In genomic region chr4:133026826-133027375, GRCm38 (mm10) we compare ENCODE assay signal across 12 mouse cellular contexts. TPM values are rescaled to one million over a fixed set of nuclear protein-coding genes. Genes with fewer than 3 reads are reported as not detected.
DNase-seq lines count a peak whose midpoint lies in the region; ATAC-seq and TF ChIP-seq lines count a peak whose summit lies in the region.
"Had no signal": no experiment of that assay in that cellular context is flagged by ENCODE, and none has a peak within 500 bp of the region (broad histone marks: within the 10 kb centered on the region; RNA-seq: fewer than 3 reads in every experiment).

No protein-coding gene starts in this region.

- 0 out of 2 replicates have a peak overlapping the region, but pooled peaks have one; percentile 3 for H3K27ac ChIP-seq in forebrain, embryonic 13.5 days
- no peak overlapping the region for H3K27ac ChIP-seq in forebrain, embryonic 16.5 days (ENCODE audit: low read length)
- 0 out of 2 replicates have a peak overlapping the region, but pooled peaks have one; percentile 2 for H3K27ac ChIP-seq in layer of hippocampus, adult 2 months
- peak overlapping the region; percentile 90 for H3K27ac ChIP-seq in embryonic facial prominence, embryonic 13.5 days
- H3K27ac ChIP-seq in midbrain, postnatal 0 days (ENCODE audit: low read depth, low read length) = peak overlapping the region; percentile 32; the same call in 1 of the 2 replicates

- no peaks in the 10 kb centered on the region for H3K9me3 ChIP-seq in forebrain, embryonic 13.5 days (replicated peaks)
- no peaks in the 10 kb centered on the region for H3K9me3 ChIP-seq in forebrain, embryonic 16.5 days (ENCODE audit: control insufficient read depth, low read length)
- no peaks in the 10 kb centered on the region for H3K9me3 ChIP-seq in embryonic facial prominence, embryonic 13.5 days
- H3K9me3 ChIP-seq in midbrain, postnatal 0 days (ENCODE audit: low read length) = no peaks in the 10 kb centered on the region

- peaks cover 63% of the 10 kb centered on the region for H3K4me1 ChIP-seq in forebrain, embryonic 13.5 days
- peaks cover 51% of the 10 kb centered on the region for H3K4me1 ChIP-seq in forebrain, embryonic 16.5 days (replicated peaks; ENCODE audit: control insufficient read depth, insufficient read depth, low read length)
- H3K4me1 ChIP-seq in embryonic facial prominence, embryonic 13.5 days = peaks cover 81% of the 10 kb centered on the region
- peaks cover 26% of the 10 kb centered on the region; the same call in 1 of the 2 replicates for H3K4me1 ChIP-seq in midbrain, postnatal 0 days (ENCODE audit: insufficient read depth, low read length)

- no peak for DNase-seq in layer of hippocampus, adult 2 months (ENCODE audit: low spot score in 2 of 2)
- no peak for DNase-seq in layer of hippocampus, adult 8-10 months (ENCODE audit: low spot score in 2 of 2)
- DNase-seq in midbrain, postnatal 0 days (ENCODE audit: low spot score) = no peak
- no peak for DNase-seq in cerebellum, adult 8-10 months
- DNase-seq: kidney, adult 11 months; right cerebral cortex, postnatal 4 days had no signal

- peak; percentile 65 for TF ChIP-seq CTCF in layer of hippocampus, adult 2 months (conservative IDR thresholded peaks at IDR 0.05)
- TF ChIP-seq CTCF in midbrain, postnatal 0 days (IDR thresholded peaks at IDR 0.05) = peak; percentile 67

- WGBS in forebrain, embryonic 13.5 days = 6% methylated on average over 2 of the region's 2 CpGs
- 9% methylated on average over 2 of the region's 2 CpGs for WGBS in forebrain, embryonic 16.5 days
- WGBS in embryonic facial prominence, embryonic 13.5 days = 24% methylated on average over 2 of the region's 2 CpGs
- 14% methylated on average over 2 of the region's 2 CpGs for WGBS in midbrain, postnatal 0 days

- H3K4me3 ChIP-seq in forebrain, embryonic 13.5 days = no peak overlapping the region
- no peak overlapping the region for H3K4me3 ChIP-seq in forebrain, embryonic 16.5 days (replicated peaks; ENCODE audit: low read length)
- H3K4me3 ChIP-seq in layer of hippocampus, adult 2 months = no peak overlapping the region
- H3K4me3 ChIP-seq in embryonic facial prominence, embryonic 13.5 days = no peak overlapping the region
- no peak overlapping the region for H3K4me3 ChIP-seq in midbrain, postnatal 0 days (ENCODE audit: low read depth, low read length)
- H3K4me3 ChIP-seq: erythroblast, embryonic 14.5 days had no signal

- H3K4me2 ChIP-seq in forebrain, embryonic 13.5 days = no peak overlapping the region
- H3K4me2 ChIP-seq in forebrain, embryonic 16.5 days (ENCODE audit: low read length) = no peak overlapping the region
- H3K4me2 ChIP-seq in embryonic facial prominence, embryonic 13.5 days = 0 out of 2 replicates have a peak overlapping the region, but pooled peaks have one; percentile 48
- H3K4me2 ChIP-seq in midbrain, postnatal 0 days (ENCODE audit: low read depth, low read length, poor library complexity, severe bottlenecking) = no peak overlapping the region

- no peak for ATAC-seq in forebrain, embryonic 13.5 days
- no peak for ATAC-seq in forebrain, embryonic 16.5 days
- ATAC-seq in embryonic facial prominence, embryonic 13.5 days (ENCODE audit: insufficient number of reproducible peaks, insufficient read depth, low FRiP score, low TSS enrichment, low read depth) = no peak
- no peak for ATAC-seq in midbrain, postnatal 0 days (ENCODE audit: low FRiP score)
- no peak for ATAC-seq in frontal cortex, adult (ENCODE audit: low TSS enrichment)

- H3K36me3 ChIP-seq in forebrain, embryonic 13.5 days (ENCODE audit: poor library complexity, severe bottlenecking) = peaks cover 4% of the 10 kb centered on the region; the same call in 1 of the 2 replicates
- H3K36me3 ChIP-seq in forebrain, embryonic 16.5 days (ENCODE audit: control insufficient read depth, insufficient read depth) = no peaks in the 10 kb centered on the region; the same call in 1 of the 2 replicates
- peaks cover 13% of the 10 kb centered on the region; the same call in 1 of the 2 replicates for H3K36me3 ChIP-seq in embryonic facial prominence, embryonic 13.5 days
- H3K36me3 ChIP-seq in midbrain, postnatal 0 days (ENCODE audit: insufficient read depth, low read length) = peaks cover 6% of the 10 kb centered on the region; the same call in 1 of the 2 replicates

- H3K27me3 ChIP-seq in forebrain, embryonic 13.5 days = no peaks in the 10 kb centered on the region
- no peaks in the 10 kb centered on the region for H3K27me3 ChIP-seq in forebrain, embryonic 16.5 days (replicated peaks; ENCODE audit: control insufficient read depth, insufficient read depth, low read length)
- H3K27me3 ChIP-seq in embryonic facial prominence, embryonic 13.5 days = no peaks in the 10 kb centered on the region
- no peaks in the 10 kb centered on the region for H3K27me3 ChIP-seq in midbrain, postnatal 0 days (ENCODE audit: insufficient read depth, low read length)
- H3K27me3 ChIP-seq: CH12.LX had no signal

- H3K9ac ChIP-seq in forebrain, embryonic 13.5 days = no peak overlapping the region
- H3K9ac ChIP-seq in forebrain, embryonic 16.5 days (replicated peaks; ENCODE audit: low read depth, low read length) = no peak overlapping the region
- peak overlapping the region; percentile 59; the same call in 1 of the 2 replicates for H3K9ac ChIP-seq in embryonic facial prominence, embryonic 13.5 days
- no peak overlapping the region for H3K9ac ChIP-seq in midbrain, postnatal 0 days (replicated peaks; ENCODE audit: low read length, poor library complexity, severe bottlenecking)

RNA-seq across cellular contexts. Expression of gene Ahdc1, which starts 15.8 kb away (rescaled TPM):
- 7.3 and 8.1 TPM in 2 replicates for polyA plus RNA-seq in forebrain, embryonic 13.5 days (2015; fragmentation: Nextera tagmentation; extraction: Ambion mirVana)
- polyA plus RNA-seq in forebrain, embryonic 16.5 days (2015; fragmentation: Nextera tagmentation; extraction: Ambion mirVana) = 13.0 and 13.7 TPM in 2 replicates
- 100 to 1,000 TPM; 108 to 113 TPM for total RNA-seq in layer of hippocampus, adult 2 months (2021)
- 100 to 1,000 TPM in 3 of 4 experiments, 10 to 100 TPM in 1; 99.1 to 116 (median 106) TPM for total RNA-seq in layer of hippocampus, adult 8-10 months (2022)
- polyA plus RNA-seq in embryonic facial prominence, embryonic 13.5 days (2015; fragmentation: Nextera tagmentation; extraction: Ambion mirVana) = 12.8 and 14.3 TPM in 2 replicates
- 105 and 115 TPM in 2 replicates for total RNA-seq in midbrain, postnatal 0 days (2014; rRNA removed)
- polyA plus RNA-seq in midbrain, postnatal 0 days (2015; fragmentation: Nextera tagmentation; extraction: Ambion mirVana) = 9.2 and 11.0 TPM in 2 replicates

RNA-seq across cellular contexts. Expression of gene Fgr, which starts 53.0 kb away (rescaled TPM):
- not detected in 2 replicates for polyA plus RNA-seq in forebrain, embryonic 13.5 days (2015; fragmentation: Nextera tagmentation; extraction: Ambion mirVana)
- not detected in 2 replicates for polyA plus RNA-seq in forebrain, embryonic 16.5 days (2015; fragmentation: Nextera tagmentation; extraction: Ambion mirVana)
- total RNA-seq in layer of hippocampus, adult 2 months (2021) = under 1 TPM in 1 of 2 experiments, not detected in 1; 0.12 TPM
- total RNA-seq in layer of hippocampus, adult 8-10 months (2022) = 1 to 10 TPM in 2 of 4 experiments, under 1 TPM in 1, not detected in 1; 0.19 to 3.9 (median 3.4) TPM
- 0.10 and 0.28 TPM in 2 replicates for polyA plus RNA-seq in embryonic facial prominence, embryonic 13.5 days (2015; fragmentation: Nextera tagmentation; extraction: Ambion mirVana)
- total RNA-seq in midbrain, postnatal 0 days (2014; rRNA removed) = 0.33 and 0.47 TPM in 2 replicates
- 0.19 TPM in 1 of 2 replicates, not detected in the other for polyA plus RNA-seq in midbrain, postnatal 0 days (2015; fragmentation: Nextera tagmentation; extraction: Ambion mirVana)
